Mouse (Mus musculus) liver, adult 2 months (tissue): ENCODE measurements around the gene Trim34a. TPM values are rescaled to one million over a fixed set of nuclear protein-coding genes. Genes with fewer than 3 reads are reported as not detected.

Source experiments
- DNase-seq: peaks from one replicate; pipeline ENCODE4 v3.0.0-alpha.2; 2011; ENCODE audit warnings: low read depth, low spot score; ENCODE audit errors: extremely low read depth
- H3K27ac ChIP-seq: fragments of 200-500 bp; replicated peaks from 2 replicates; pipeline ENCODE4 v1.5.1; 2012; ENCODE audit warnings: low read depth, mild to moderate bottlenecking, control low read depth, inconsistent platforms, low read length; ENCODE audit not compliant: insufficient read depth
- H3K27me3 ChIP-seq: fragments of 200-500 bp; 2 replicates; pipeline ENCODE4 v1.6.1; 2012; ENCODE audit warnings: mild to moderate bottlenecking, moderate library complexity, low read length, inconsistent platforms; ENCODE audit not compliant: control insufficient read depth, insufficient read depth
- H3K36me3 ChIP-seq: fragments of 200-500 bp; 2 replicates; pipeline ENCODE4 v1.6.1; 2012; ENCODE audit warnings: low read length, inconsistent platforms; ENCODE audit not compliant: control insufficient read depth, insufficient read depth
- H3K4me1 ChIP-seq: fragments of 200-500 bp; 2 replicates; pipeline ENCODE4 v1.6.1; 2011; ENCODE audit warnings: low read length; ENCODE audit not compliant: control insufficient read depth, insufficient read depth
- H3K4me3 ChIP-seq: fragments of 200-500 bp; 2 replicates; pipeline ENCODE4 v1.5.1; 2011; ENCODE audit warnings: low read depth, mild to moderate bottlenecking, control low read depth, low read length, moderate library complexity; ENCODE audit not compliant: insufficient read depth
- H3K79me2 ChIP-seq: fragments of 200-500 bp; 2 replicates; pipeline ENCODE4 v1.6.1; 2012; ENCODE audit warnings: inconsistent platforms, mild to moderate bottlenecking, low read length, moderate library complexity; ENCODE audit not compliant: control insufficient read depth, insufficient read depth
- H3K9ac ChIP-seq: fragments of 200-500 bp; 2 replicates; pipeline ENCODE4 v1.6.1; 2012; ENCODE audit warnings: low read depth, mild to moderate bottlenecking, control low read depth, inconsistent platforms, low read length
- CTCF ChIP-seq: fragments of 200-500 bp; IDR thresholded peaks from 2 replicates; pipeline ENCODE4 v1.5.1; 2011; ENCODE audit warnings: low read depth, low read length, control low read depth
- POLR2A ChIP-seq: fragments of 200-500 bp; IDR thresholded peaks from 2 replicates; pipeline ENCODE4 v1.6.1; 2011; ENCODE audit warnings: low read length, control low read depth; ENCODE audit not compliant: insufficient read depth; ENCODE audit errors: extremely low read depth
- WGBS: fragments of 180-500 bp; shearing (Covaris S2); methylation state at CpG from one replicate; pipeline ENCODE4 v1.1.7; 2018; 5-methylcytosine and 5-hydroxymethylcytosine counted together
- polyA plus RNA-seq: library from polyadenylated mRNA; depleted of rRNA; stranded (reverse); fragments of >200 nt; gene quantifications from 2 replicates; pipeline ENCODE4 v1.2.3, GENCODE M21; 2012; rRNA removed
- total RNA-seq: library from RNA; depleted of rRNA; stranded (reverse); fragments of >200 nt; gene quantifications from 2 replicates; pipeline ENCODE4 v1.2.3, GENCODE M21; 2014; rRNA removed

Trim34a gene
- total and polyA plus RNA-seq, 2 experiments, result 2.2 to 11.9 TPM

DNA sequence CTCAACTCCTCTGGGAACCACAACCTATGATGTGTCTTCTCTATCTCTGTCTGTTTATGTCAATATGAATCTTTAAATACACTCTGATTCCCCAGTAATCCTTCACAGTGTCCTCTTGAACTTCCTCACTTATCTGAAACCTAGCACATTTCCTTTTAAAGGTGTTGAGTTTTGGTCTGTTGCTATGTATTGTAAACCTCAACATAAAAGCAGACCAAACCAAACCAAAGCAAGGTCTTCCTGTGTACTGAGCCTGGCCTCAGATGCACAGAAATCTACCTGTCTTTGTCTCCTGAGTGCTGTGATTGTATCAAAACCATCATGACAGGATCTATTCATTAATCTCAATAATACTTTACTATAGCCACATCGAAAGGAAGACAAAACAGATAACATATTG lies 46.4 kb downstream of the Trim34a start:
- no peak overlapping the region for H3K9ac ChIP-seq
- H3K27ac ChIP-seq, result no peak overlapping the region
- no peaks in the 10 kb centered on the region for H3K36me3 ChIP-seq
- no peaks in the 10 kb centered on the region for H3K79me2 ChIP-seq
- no peaks in the 10 kb centered on the region for H3K4me1 ChIP-seq
- no peak overlapping the region for H3K4me3 ChIP-seq
- H3K27me3 ChIP-seq, result no peaks in the 10 kb centered on the region
- DNase-seq, result peak; percentile 10
- no peak for TF ChIP-seq CTCF
- TF ChIP-seq POLR2A, result no peak
- WGBS, result 76% methylated on average over 1 of the region's 1 CpGs

DNA sequence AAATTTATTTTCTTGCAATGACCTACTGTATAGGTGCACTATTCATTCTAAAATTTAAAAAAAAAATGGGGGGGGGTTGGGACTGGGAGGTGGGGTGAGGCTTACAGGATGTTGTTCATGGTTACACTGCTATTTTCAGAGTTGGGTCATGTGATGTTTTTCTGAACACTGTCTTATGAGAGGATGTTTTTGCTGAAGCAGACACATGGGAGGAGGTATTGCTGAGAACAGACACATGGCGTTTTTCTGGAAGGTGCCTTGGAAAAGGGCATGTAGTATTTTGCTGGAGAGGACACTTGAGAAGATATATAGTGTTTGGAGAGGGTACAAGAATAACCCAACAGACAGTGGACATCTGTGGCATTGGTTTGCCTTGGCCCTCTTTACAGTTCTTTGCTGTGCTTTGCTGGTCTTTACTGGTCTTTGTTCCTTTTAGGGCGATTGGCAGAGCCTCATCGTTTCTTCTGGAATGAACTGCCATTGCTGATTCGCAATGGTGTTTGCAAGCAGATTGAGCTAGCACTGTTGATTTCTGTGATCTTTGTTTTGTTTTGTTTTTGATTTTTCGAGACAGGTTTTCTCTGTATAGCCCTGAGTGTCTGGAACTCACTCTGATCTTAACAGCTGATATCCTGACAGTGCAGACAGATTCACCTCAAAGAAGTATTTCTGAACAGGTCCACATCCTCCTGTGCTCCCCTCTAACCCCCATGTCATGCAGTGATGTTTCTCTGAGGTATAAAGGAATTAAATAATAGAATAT lies 47.6 kb downstream of the Trim34a start:
- H3K4me3 ChIP-seq, result no peak overlapping the region
- no peaks in the 10 kb centered on the region for H3K36me3 ChIP-seq
- H3K79me2 ChIP-seq, result no peaks in the 10 kb centered on the region
- no peaks in the 10 kb centered on the region for H3K27me3 ChIP-seq
- TF ChIP-seq POLR2A (no peak), CTCF (no peak)
- no peak overlapping the region for H3K9ac ChIP-seq
- H3K4me1 ChIP-seq, result no peaks in the 10 kb centered on the region
- 80% methylated on average over 5 of the region's 5 CpGs for WGBS
- DNase-seq, result no peak
- H3K27ac ChIP-seq, result peak overlapping the region; percentile 55; the same call in 1 of the 2 replicates

Other genes starting within 250 kb of the Trim34a start
- not detected in 2 replicates for gene Olfr638, start 245.7 kb upstream of the Trim34a start, total RNA-seq
- not detected in 2 replicates for gene Olfr638, start 245.7 kb upstream of the Trim34a start, polyA plus RNA-seq
- under 0.01 TPM in 2 replicates for gene Olfr639, start 227.2 kb upstream of the Trim34a start, total RNA-seq
- gene Olfr639, start 227.2 kb upstream of the Trim34a start, polyA plus RNA-seq, result not detected in 2 replicates
- not detected in 2 replicates for gene Olfr640, start 218.9 kb upstream of the Trim34a start, total RNA-seq
- gene Olfr640, start 218.9 kb upstream of the Trim34a start, polyA plus RNA-seq, result not detected in 2 replicates
- gene Olfr641, start 209.0 kb upstream of the Trim34a start, total RNA-seq, result not detected in 2 replicates
- gene Olfr641, start 209.0 kb upstream of the Trim34a start, polyA plus RNA-seq, result not detected in 2 replicates
- not detected in 2 replicates for gene Olfr642, start 191.8 kb upstream of the Trim34a start, total RNA-seq
- not detected in 2 replicates for gene Olfr642, start 191.8 kb upstream of the Trim34a start, polyA plus RNA-seq
- not detected in 2 replicates for gene 4930516K23Rik, start 183.0 kb upstream of the Trim34a start, total RNA-seq
- not detected in 2 replicates for gene 4930516K23Rik, start 183.0 kb upstream of the Trim34a start, polyA plus RNA-seq
- gene Olfr644, start 172.6 kb upstream of the Trim34a start, total RNA-seq, result not detected in 2 replicates
- gene Olfr644, start 172.6 kb upstream of the Trim34a start, polyA plus RNA-seq, result not detected in 2 replicates
- gene Olfr645, start 159.0 kb upstream of the Trim34a start, total RNA-seq, result not detected in 2 replicates
- gene Olfr645, start 159.0 kb upstream of the Trim34a start, polyA plus RNA-seq, result not detected in 2 replicates
- not detected in 2 replicates for gene Olfr646, start 139.6 kb upstream of the Trim34a start, total RNA-seq
- not detected in 2 replicates for gene Olfr646, start 139.6 kb upstream of the Trim34a start, polyA plus RNA-seq
- gene Ubqln5, start 114.6 kb upstream of the Trim34a start, total RNA-seq, result not detected in 2 replicates
- gene Ubqln5, start 114.6 kb upstream of the Trim34a start, polyA plus RNA-seq, result not detected in 2 replicates
- gene Olfr643, start 107.1 kb upstream of the Trim34a start, total RNA-seq, result not detected in 2 replicates
- gene Olfr643, start 107.1 kb upstream of the Trim34a start, polyA plus RNA-seq, result not detected in 2 replicates
- not detected in 2 replicates for gene Ubqln3, start 101.2 kb upstream of the Trim34a start, total RNA-seq
- not detected in 2 replicates for gene Ubqln3, start 101.2 kb upstream of the Trim34a start, polyA plus RNA-seq
- gene Ubqlnl, start 93.9 kb upstream of the Trim34a start, total RNA-seq, result not detected in 2 replicates
- gene Ubqlnl, start 93.9 kb upstream of the Trim34a start, polyA plus RNA-seq, result not detected in 2 replicates
- gene Olfm5, start 79.6 kb upstream of the Trim34a start, total RNA-seq, result not detected in 2 replicates
- gene Olfm5, start 79.6 kb upstream of the Trim34a start, polyA plus RNA-seq, result not detected in 2 replicates
- not detected in 2 replicates for gene Olfr648, start 61.1 kb upstream of the Trim34a start, total RNA-seq
- not detected in 2 replicates for gene Olfr648, start 61.1 kb upstream of the Trim34a start, polyA plus RNA-seq
- gene Olfr649, start 48.5 kb upstream of the Trim34a start, total RNA-seq, result not detected in 2 replicates
- not detected in 2 replicates for gene Olfr649, start 48.5 kb upstream of the Trim34a start, polyA plus RNA-seq
- gene Trim6, start 25.7 kb upstream of the Trim34a start, total RNA-seq, result 0.07 and 0.18 TPM in 2 replicates
- 0.27 and 0.75 TPM in 2 replicates for gene Trim6, start 25.7 kb upstream of the Trim34a start, polyA plus RNA-seq
- gene Trim5, start 43.6 kb downstream of the Trim34a start, total RNA-seq, result 1.7 and 2.1 TPM in 2 replicates
- gene Trim5, start 43.6 kb downstream of the Trim34a start, polyA plus RNA-seq, result 0.23 and 0.36 TPM in 2 replicates
- 11.7 and 15.5 TPM in 2 replicates for gene Trim12a, start 71.0 kb downstream of the Trim34a start, total RNA-seq
- 1.6 and 1.7 TPM in 2 replicates for gene Trim12a, start 71.0 kb downstream of the Trim34a start, polyA plus RNA-seq
- 0.09 TPM in 1 of 2 replicates, not detected in the other for gene Trim34b, start 85.0 kb downstream of the Trim34a start, total RNA-seq
- gene Trim34b, start 85.0 kb downstream of the Trim34a start, polyA plus RNA-seq, result 0.76 and 1.3 TPM in 2 replicates
- 6.7 and 12.4 TPM in 2 replicates for gene Trim12c, start 108.9 kb downstream of the Trim34a start, total RNA-seq
- gene Trim12c, start 108.9 kb downstream of the Trim34a start, polyA plus RNA-seq, result 2.7 and 2.8 TPM in 2 replicates
- gene Trim30b, start 125.4 kb downstream of the Trim34a start, total RNA-seq, result 0.47 and 0.74 TPM in 2 replicates
- 0.06 TPM in 1 of 2 replicates, not detected in the other for gene Trim30b, start 125.4 kb downstream of the Trim34a start, polyA plus RNA-seq
- 0.54 and 1.3 TPM in 2 replicates for gene Trim30c, start 156.4 kb downstream of the Trim34a start, total RNA-seq
- gene Trim30c, start 156.4 kb downstream of the Trim34a start, polyA plus RNA-seq, result 0.13 TPM in 1 of 2 replicates, not detected in the other
- 8.1 and 9.4 TPM in 2 replicates for gene Trim30a, start 220.7 kb downstream of the Trim34a start, total RNA-seq
- 0.90 and 1.5 TPM in 2 replicates for gene Trim30a, start 220.7 kb downstream of the Trim34a start, polyA plus RNA-seq